Mouse (Mus musculus) mature B cell (primary cell): Measurements from ENCODE around the gene Psd.

Source experiments
- in situ Hi-C: fragments of 300-500 bp; cut with MboI; formaldehyde crosslinking; loops from 2 replicates; pipeline ENCODE4 v1.14.3; 2019

The Psd gene

GRCm38 (mm10) chr19:46326756-46327305 is at the start of gene Psd:
Psd (minus strand) TSS chr19:46327156.
- in situ Hi-C loops = no loop called here

- in situ Hi-C loops = no loop called here
Observed at GRCm38 (mm10) chr19:46375891-46376290, 48.9 kb upstream of the Psd start.

DNA sequence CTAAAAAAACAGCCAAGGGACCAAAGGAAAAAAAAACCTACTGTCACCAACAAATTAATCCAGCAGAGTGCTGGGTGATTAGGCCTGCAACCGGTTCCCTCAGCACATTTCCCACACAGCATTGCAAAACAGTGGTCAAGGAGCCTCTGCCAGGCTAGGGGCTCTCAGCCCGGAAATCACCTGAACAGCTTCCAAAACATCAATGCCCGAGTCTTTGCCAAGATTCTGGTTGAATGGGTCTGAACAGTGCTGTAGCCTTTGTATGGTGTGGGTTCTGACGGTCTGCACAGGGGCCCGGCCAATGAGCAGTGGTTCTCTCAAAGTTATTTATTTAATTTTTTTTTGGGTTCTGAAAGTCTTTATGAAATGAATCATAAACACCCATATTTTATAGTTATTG is 48.5 kb upstream of the Psd start:
- in situ Hi-C loops = no loop called here

DNA sequence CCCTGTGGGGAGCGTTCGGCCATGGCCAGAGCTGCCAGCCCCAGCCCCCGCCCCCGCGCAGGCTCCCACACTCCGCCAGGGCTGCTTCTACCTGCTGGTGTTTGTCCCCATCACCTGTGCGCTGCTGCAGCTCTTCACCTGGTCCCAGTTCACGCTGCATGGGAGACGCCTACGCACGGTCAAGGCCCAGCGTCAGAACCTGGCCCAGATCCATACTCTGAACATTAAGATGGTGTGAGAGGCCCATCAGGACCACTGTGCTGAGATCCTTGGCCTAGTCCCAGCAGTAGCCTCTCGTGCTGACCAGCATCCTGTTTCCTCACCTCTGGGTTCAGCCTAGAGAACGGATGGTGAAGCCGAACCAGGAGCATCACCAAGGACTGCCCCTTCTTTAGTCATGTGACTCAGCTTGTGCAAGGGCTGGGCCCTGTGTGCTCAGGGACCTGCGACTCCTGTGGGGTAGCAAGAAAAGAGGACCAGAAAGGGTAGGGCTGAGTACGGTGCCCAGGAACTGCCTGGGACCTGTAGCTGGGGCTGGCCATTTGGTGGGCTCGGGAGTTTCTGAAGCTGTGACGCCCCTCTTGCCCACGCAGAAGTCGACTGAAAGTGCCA is 47.6 kb upstream of the Psd start:
- in situ Hi-C loops = no loop called here

- in situ Hi-C loops = no loop called here
Observed at GRCm38 (mm10) chr19:46369204-46369603, 42.2 kb upstream of the Psd start.

GRCm38 (mm10) chr19:46367798-46368590 is 41.0 kb upstream of the Psd start:
- in situ Hi-C loops = no loop called here

DNA sequence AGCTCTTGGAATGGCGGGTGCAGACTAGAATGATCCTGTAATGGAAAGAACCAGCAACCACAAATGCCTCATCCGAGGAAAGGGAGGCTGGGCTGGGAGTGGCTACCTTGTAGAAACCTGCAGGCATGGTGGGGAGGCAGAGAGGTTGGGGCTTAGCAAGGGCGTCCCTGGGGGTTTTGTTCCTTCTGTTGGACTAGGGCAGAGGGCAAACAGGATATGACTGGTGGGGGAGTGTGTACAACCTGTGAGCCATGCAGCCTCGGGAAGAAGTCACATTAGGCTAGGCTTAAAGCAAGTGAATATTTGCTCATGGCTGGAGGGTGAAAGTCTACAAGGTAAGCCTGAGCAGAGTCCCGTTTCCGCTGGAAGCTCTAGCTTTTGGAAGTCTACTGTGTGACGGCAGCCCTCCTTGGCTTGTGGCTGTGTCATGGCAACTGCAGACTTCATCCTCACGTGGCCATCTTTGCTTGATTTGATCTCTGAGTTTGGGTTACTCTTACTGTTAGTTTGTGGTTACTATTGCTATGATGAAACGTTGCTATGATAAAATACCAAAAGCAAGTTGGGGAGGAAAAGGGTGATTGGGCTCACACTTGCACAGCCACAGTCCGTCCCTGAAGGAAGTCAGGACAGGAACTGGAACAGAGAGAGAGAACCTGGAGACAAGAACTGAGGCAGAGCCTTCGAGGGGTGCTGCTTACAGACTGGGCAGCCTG is 36.5 kb upstream of the Psd start:
- in situ Hi-C loops = no loop called here

DNA sequence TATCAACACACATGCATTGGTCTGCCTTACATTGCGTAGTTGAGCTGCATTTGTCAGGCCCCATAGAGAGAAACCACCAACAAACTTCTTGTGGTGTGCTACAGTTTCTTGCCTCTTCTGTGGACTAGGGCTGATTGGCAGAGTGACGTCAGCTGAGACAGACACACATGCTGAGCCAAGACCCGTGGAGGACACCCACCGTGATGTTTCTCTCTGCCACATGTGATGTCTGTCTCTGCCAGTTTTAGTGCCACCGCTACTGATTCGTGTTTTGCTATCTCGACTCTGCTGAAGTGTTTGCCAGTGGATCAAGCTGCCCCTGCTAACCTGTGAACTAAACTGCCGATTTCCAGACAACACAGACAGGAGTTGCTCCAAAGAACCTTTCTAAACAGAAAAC is 35.1 kb upstream of the Psd start:
- in situ Hi-C loops = no loop called here

DNA sequence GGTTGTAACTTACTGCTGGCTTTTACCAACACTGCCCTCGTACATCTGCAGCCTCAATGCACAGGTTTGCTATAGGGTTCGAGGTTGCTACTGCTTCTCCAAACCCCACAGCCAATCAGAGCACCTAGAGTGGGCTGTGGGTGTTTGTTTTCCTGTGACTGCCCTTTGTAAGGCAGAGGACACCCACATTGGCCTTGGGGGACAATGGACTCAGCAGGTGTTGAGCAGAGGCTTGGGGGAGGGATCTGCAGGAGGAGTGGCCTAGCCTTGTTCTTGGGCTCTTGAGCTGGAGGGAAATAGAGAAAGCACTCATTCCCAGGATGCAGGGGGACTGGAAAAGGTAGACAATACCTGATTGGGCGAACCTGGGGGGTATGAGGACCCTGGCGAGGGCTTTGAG is 31.4 kb upstream of the Psd start:
- in situ Hi-C loops = no loop called here

DNA sequence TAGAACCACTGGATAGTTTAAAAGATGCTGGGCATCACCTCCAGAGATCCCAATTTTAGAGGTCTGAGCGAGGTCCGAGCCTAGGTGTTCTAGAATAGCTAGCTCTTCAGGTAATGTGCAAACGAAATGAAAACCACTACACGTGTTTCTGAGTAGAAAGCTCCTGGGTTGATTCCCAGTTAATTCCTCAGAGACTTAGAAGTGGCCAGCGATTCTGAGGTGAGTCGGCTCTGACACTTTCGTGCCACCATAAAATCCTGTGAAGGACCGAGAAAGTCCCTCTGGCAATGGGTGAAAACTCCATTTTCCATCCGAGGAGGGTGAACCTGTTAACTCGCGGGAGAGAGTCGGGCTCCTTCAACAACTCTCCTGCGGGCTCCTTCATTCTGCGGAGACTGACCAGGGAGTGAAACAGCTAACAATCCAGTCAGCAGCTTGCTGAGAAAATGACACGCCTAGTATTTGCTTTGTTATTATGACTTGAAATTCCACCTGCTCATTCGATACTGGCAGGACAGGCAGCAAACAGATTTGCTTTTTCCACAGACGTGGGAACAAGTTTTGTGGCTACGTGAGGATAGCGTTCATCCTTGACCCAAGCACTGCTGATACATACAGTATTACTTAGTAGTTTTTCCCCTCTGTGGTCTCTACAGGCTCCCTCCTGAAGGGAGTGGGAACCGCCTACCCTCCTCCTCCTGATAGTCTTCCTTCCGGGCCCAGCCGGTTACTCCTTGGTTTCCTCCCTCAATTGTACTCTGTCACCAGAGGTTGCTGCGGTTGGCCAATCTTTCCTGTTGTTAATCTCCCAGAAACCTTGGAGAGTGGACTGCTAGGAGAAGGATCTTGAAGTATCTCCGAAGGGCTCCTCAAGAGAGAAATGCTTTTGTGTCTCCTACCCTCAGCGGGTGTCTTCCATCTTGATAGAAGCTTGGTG is 30.7 kb upstream of the Psd start:
- in situ Hi-C loops = no loop called here

DNA sequence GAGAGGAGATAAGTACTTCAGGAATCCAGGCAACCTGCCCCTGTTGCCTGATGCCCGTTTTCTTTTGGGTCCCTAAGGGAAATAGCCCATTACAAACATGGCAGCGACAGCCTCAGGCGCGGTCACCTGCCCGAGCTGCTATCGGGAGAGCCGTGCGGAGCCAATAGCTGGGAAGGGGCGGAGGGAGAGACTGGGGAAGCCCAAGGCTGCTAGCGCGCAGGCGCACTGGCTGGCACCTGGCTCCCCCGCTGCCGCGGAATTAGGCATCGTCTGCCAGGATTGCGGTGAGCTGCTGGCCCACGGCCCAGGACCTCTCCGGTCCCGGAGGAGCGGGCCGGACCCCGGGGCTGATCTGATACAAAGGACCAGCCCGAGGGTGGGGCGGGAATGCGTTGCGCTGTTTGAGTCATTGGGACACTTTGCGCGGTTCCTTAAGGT is 29.8 kb upstream of the Psd start:
- in situ Hi-C loops = no loop called here

GRCm38 (mm10) chr19:46350168-46350932 is 23.4 kb upstream of the Psd start, which contains the start of gene 2310034G01Rik:
2310034G01Rik (minus strand) TSS chr19:46350302.
- in situ Hi-C loops = no loop called here

GRCm38 (mm10) chr19:46349550-46349949 is 22.6 kb upstream of the Psd start:
- in situ Hi-C loops = no loop called here

- in situ Hi-C loops = no loop called here
Observed at GRCm38 (mm10) chr19:46348761-46349458, 22.0 kb upstream of the Psd start.

DNA sequence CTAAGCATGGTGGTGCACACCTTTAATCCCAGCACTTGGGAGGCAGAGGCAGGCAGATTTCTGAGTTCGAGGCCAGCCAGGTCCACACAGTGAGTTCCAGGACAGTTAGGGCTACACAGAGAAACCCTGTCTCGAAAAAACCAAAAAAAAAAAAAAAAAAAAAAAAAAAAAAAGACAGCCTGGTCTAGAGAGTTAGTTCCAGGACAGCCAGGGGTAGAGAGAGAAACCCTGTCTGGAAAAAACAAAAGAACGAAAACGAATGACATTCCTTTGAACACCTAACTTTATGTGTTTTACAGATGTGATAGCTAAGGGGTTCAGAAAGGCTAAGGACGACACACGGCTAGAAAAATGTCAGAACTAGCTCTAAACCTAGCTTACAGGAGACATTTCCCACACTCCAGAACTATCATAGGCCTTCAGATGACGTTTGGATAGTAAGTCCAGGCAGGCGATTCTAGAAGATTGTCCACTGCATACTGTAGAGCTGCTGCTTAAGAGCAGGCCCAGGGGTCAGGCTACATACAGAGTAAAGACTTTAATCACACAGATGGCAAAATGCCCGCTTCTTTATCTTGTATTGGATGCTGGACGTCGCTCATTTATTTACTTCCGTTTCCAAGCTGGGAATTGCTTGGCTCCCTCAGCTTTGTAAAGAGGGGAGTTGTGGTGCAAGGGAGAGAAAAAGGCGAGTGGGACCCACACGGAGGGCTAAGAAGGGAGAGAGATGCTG is 21.1 kb upstream of the Psd start:
- in situ Hi-C loops = no loop called here

- in situ Hi-C loops = no loop called here
Observed at GRCm38 (mm10) chr19:46347146-46347545, 20.2 kb upstream of the Psd start.

GRCm38 (mm10) chr19:46344710-46345419 is 17.9 kb upstream of the Psd start:
- in situ Hi-C loops = no loop called here

DNA sequence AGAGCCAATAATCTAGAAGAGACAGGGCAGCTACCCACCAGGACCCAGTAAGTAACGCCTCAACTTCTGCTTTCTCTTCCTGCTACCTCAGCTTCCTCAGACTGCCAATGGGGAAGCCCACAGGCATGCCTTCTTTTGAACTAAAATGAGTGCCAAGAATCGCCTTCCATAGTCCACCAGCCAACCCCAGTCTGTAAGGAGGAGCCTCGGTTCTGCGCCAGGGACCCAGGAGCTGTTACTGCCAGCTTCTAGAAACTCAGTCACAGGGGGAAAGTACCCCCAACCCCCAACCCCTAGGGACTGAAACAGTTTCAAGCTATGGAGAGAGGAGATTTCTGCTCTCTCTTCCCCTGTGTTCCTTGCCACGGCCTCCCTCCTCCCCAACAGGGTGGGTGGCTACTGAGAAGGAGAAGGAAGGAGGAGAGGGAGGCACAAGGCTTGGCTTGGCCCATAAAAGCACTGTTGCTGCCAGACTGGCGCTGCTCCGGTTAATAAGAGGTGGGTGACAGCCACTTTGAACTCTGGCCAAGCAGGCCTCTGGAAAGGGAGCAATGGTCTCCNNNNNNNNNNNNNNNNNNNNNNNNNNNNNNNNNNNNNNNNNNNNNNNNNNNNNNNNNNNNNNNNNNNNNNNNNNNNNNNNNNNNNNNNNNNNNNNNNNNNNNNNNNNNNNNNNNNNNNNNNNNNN is 12.5 kb upstream of the Psd start:
- in situ Hi-C loops = no loop called here
